In the genomic region with DNA sequence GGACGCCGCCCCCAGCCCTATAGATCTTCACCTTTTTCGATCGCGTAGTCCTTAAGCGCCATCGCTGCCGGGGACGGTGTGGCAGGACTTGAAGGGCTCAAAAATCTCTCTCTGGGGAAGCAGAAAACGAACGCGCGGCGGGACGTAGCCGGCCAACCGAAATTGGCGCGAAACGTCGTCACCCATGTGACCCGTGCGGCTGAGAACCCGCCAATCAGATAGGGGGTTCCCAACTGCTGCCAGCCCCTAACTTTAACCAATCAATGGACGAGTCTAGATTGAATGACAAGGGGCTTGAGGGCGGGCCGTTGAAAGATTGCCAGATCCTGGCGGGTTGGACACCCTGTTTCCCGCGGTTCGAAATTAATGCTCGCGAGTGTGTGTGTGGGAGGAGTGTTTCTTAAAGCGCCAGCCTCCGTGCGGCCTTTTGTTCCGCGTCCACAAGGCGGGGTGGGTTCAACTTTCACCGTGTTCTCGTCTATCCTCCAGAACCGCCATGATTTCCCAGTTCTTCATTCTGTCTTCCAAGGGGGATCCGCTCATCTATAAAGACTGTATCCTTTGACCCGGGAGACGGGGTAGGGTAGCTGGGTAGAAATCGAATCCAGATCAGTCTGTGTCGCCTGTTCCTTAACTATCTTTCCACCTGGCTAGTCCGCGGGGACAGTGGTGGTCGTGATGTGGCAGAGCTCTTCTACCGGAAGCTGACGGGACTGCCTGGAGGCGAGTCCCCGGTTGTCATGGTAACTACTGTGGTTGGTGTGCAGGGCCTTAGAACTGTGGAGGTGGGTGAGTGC, we compare ENCODE assay signal across 7 mouse cellular contexts. TPM values are rescaled to one million over a fixed set of nuclear protein-coding genes. Genes with fewer than 3 reads are reported as not detected.
DNase-seq lines count a peak whose midpoint lies in the region; ATAC-seq lines count a peak whose summit lies in the region.

A gene (plus strand): TSS at position 308 of the 797 bp plus-strand sequence.
A gene (minus strand): TSS at position 728 of the 797 bp plus-strand sequence.

- under 1% methylated on average over 54 of the region's 54 CpGs for WGBS in embryonic facial prominence, embryonic 12.5 days
- under 1% methylated on average over 54 of the region's 54 CpGs for WGBS in limb, embryonic 11.5 days
- under 1% methylated on average over 54 of the region's 54 CpGs for WGBS in midbrain, embryonic 14.5 days

- peak within 1 kb of the TSS; percentile 82 for H3K4me2 ChIP-seq in embryonic facial prominence, embryonic 12.5 days (replicated peaks)
- H3K4me2 ChIP-seq in limb, embryonic 11.5 days (ENCODE audit: low read depth, severe bottlenecking), result peak within 1 kb of the TSS; percentile 60
- H3K4me2 ChIP-seq in midbrain, embryonic 14.5 days (ENCODE audit: low read length), result peak within 1 kb of the TSS; percentile 99

- DNase-seq in adrenal gland, postnatal 25 days, result peak; percentile 95
- peak; percentile 100 for DNase-seq in heart, adult 11 months
- DNase-seq in kidney, adult 18-20 months, result peak; percentile 99
- peak; percentile 92 for DNase-seq in limb, embryonic 11.5 days (ENCODE audit: low spot score)
- peak; percentile 97 for DNase-seq in midbrain, embryonic 14.5 days
- DNase-seq in spleen, adult 18-20 months, result peak; percentile 88 to 89

- peak within 1 kb of the TSS; percentile 83 for H3K9ac ChIP-seq in embryonic facial prominence, embryonic 12.5 days
- H3K9ac ChIP-seq in limb, embryonic 11.5 days (ENCODE audit: low read length), result peak within 1 kb of the TSS; percentile 71
- peak within 1 kb of the TSS; percentile 65 for H3K9ac ChIP-seq in midbrain, embryonic 14.5 days (replicated peaks; ENCODE audit: low read length)

- H3K27ac ChIP-seq in embryonic facial prominence, embryonic 12.5 days, result peak within 1 kb of the TSS; percentile 95
- H3K27ac ChIP-seq in limb, embryonic 11.5 days (replicated peaks; ENCODE audit: low read depth, low read length), result peak within 1 kb of the TSS; percentile 80
- H3K27ac ChIP-seq in midbrain, embryonic 14.5 days (replicated peaks; ENCODE audit: low read depth, low read length), result peak within 1 kb of the TSS; percentile 92

- no peaks in the 10 kb centered on the region for H3K9me3 ChIP-seq in embryonic facial prominence, embryonic 12.5 days
- H3K9me3 ChIP-seq in limb, embryonic 11.5 days (ENCODE audit: control insufficient read depth, low read length), result no peaks in the 10 kb centered on the region
- H3K9me3 ChIP-seq in midbrain, embryonic 14.5 days (ENCODE audit: control insufficient read depth, low read length), result no peaks in the 10 kb centered on the region

- H3K4me1 ChIP-seq in embryonic facial prominence, embryonic 12.5 days, result peaks cover 19% of the 10 kb centered on the region
- no peaks in the 10 kb centered on the region; the same call in 1 of the 2 replicates for H3K4me1 ChIP-seq in limb, embryonic 11.5 days (ENCODE audit: control insufficient read depth, insufficient read depth, low read length)
- peaks cover 17% of the 10 kb centered on the region for H3K4me1 ChIP-seq in midbrain, embryonic 14.5 days (ENCODE audit: control insufficient read depth, insufficient read depth, low read length)

- H3K36me3 ChIP-seq in embryonic facial prominence, embryonic 12.5 days, result peaks cover 57% of the 10 kb centered on the region
- H3K36me3 ChIP-seq in limb, embryonic 11.5 days (ENCODE audit: control insufficient read depth, insufficient read depth, low read length), result peaks cover 30% of the 10 kb centered on the region
- peaks cover 52% of the 10 kb centered on the region for H3K36me3 ChIP-seq in midbrain, embryonic 14.5 days (ENCODE audit: control insufficient read depth, insufficient read depth, low read length)

- ATAC-seq in embryonic facial prominence, embryonic 12.5 days (ENCODE audit: insufficient number of reproducible peaks, insufficient read depth, low FRiP score, low TSS enrichment), result peak; percentile 93
- ATAC-seq in limb, embryonic 11.5 days (ENCODE audit: insufficient number of reproducible peaks, low FRiP score, low TSS enrichment, low read depth), result peak; percentile 91
- peak; percentile 93 for ATAC-seq in midbrain, embryonic 14.5 days (ENCODE audit: low FRiP score, low TSS enrichment)

- H3K4me3 ChIP-seq in embryonic facial prominence, embryonic 12.5 days, result peak within 1 kb of the TSS; percentile 87
- peak within 1 kb of the TSS; percentile 51 for H3K4me3 ChIP-seq in limb, embryonic 11.5 days (ENCODE audit: low read depth, low read length)
- H3K4me3 ChIP-seq in midbrain, embryonic 14.5 days (replicated peaks; ENCODE audit: low read depth, low read length), result peak within 1 kb of the TSS; percentile 77

- H3K27me3 ChIP-seq in embryonic facial prominence, embryonic 12.5 days, result no peaks in the 10 kb centered on the region
- H3K27me3 ChIP-seq in limb, embryonic 11.5 days (ENCODE audit: control insufficient read depth, insufficient read depth, low read length), result no peaks in the 10 kb centered on the region
- no peaks in the 10 kb centered on the region for H3K27me3 ChIP-seq in midbrain, embryonic 14.5 days (ENCODE audit: control insufficient read depth, insufficient read depth, low read length)

RNA-seq across cellular contexts. Expression of the first gene that starts in this region (rescaled TPM):
- total RNA-seq in adrenal gland, postnatal 25 days (2021), result 19.1 and 25.8 TPM in 2 replicates
- 30.1 and 32.4 TPM in 2 replicates for polyA plus RNA-seq in embryonic facial prominence, embryonic 12.5 days (2016; fragmentation: Nextera tagmentation; extraction: Ambion mirVana)
- 19.5 and 21.2 TPM in 2 replicates for polyA plus RNA-seq in limb, embryonic 11.5 days (2014; fragmentation: Nextera tagmentation; extraction: Ambion mirVana)
- 16.8 and 19.9 TPM in 2 replicates for polyA plus RNA-seq in midbrain, embryonic 14.5 days (2014; fragmentation: Nextera tagmentation; extraction: Ambion mirVana)

RNA-seq across cellular contexts. Expression of the second gene that starts in this region (rescaled TPM):
- 46.7 and 48.8 TPM in 2 replicates for total RNA-seq in adrenal gland, postnatal 25 days (2021)
- 239 and 243 TPM in 2 replicates for polyA plus RNA-seq in embryonic facial prominence, embryonic 12.5 days (2016; fragmentation: Nextera tagmentation; extraction: Ambion mirVana)
- polyA plus RNA-seq in limb, embryonic 11.5 days (2014; fragmentation: Nextera tagmentation; extraction: Ambion mirVana), result 336 and 343 TPM in 2 replicates
- polyA plus RNA-seq in midbrain, embryonic 14.5 days (2014; fragmentation: Nextera tagmentation; extraction: Ambion mirVana), result 81.9 and 117 TPM in 2 replicates

Comparison
In these comparisons a context has a peak if more than half of its experiments do, and no peak if none do; other contexts are left out.
1. Peak in every context shown above with its lines: DNase-seq, ATAC-seq, H3K4me3 ChIP-seq and H3K27ac ChIP-seq.